Mouse (Mus musculus) erythroid progenitor cell, adult 5-6 weeks (primary cell): ENCODE data around the gene Hoga1. TPM values are rescaled to one million over a fixed set of nuclear protein-coding genes. Genes with fewer than 3 reads are reported as not detected.
"Not testable (repeated sequence)": the region's sequence is repeated elsewhere in the genome, so short reads cannot be mapped to it uniquely, and the experiment has no call there.

Experiments
- ATAC-seq: replicated peaks from 2 replicates; pipeline ENCODE4 v1.8.0; 2016; ENCODE audit warnings: moderate number of reproducible peaks, mild to moderate bottlenecking, moderate TSS enrichment, inconsistent platforms; ENCODE audit not compliant: poor library complexity, low FRiP score, severe bottlenecking
- total RNA-seq, 2 experiments: library from RNA; stranded (forward) in 1 of 2; stranded (reverse) in 1 of 2; fragments of 150-400 nt in 1 of 2; fragments of 186-747, 209-891 nt in 1 of 2; gene quantifications; 2 replicates each; pipeline versions ENCODE4 v1.2.3 to v1.2.4; 2015 to 2017; ENCODE audit warnings: low replicate concordance in 2 of 2

Hoga1 gene
- total RNA-seq, 2 experiments from 2014 or later, result not detected

GRCm38 (mm10) chr19:42058426-42058825 lies 13.0 kb downstream of the Hoga1 start:
- no peak for ATAC-seq

DNA sequence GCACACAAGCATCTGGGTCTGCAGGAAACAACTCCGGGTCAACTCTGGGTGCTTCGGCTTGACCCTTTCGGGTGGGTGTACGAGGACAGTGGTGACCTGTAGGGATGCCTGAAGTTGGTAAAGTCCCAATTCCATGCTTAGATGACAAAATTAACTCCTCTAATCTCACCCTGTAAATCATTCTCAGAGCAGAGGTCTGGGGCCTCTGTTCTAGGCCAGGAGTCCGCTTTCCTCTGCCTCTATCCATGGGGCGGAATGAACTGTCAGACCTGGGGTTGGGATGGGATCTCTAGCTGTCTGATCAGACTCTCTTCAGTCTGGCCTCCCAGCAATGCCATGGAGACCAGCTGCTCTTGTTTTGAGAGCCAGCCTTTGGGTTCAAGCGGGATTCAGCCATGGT lies 16.0 kb downstream of the Hoga1 start:
- ATAC-seq, result no peak

GRCm38 (mm10) chr19:42068441-42069240 lies 23.2 kb downstream of the Hoga1 start:
- no peak for ATAC-seq

DNA sequence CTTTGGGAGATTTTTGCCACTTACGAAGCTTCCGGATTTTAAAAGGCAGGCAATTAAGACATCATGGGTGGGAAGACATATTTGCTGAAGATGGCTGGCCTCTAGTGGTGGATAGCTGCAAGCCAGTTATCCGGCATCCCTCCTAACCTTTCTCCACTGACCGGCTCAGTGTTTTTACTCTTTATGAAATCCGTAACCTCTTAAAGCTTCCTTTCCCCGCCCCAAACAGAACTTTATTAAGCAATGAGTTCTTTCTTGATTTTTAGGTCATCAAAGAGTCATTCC lies 23.8 kb downstream of the Hoga1 start:
- ATAC-seq, result no peak

DNA sequence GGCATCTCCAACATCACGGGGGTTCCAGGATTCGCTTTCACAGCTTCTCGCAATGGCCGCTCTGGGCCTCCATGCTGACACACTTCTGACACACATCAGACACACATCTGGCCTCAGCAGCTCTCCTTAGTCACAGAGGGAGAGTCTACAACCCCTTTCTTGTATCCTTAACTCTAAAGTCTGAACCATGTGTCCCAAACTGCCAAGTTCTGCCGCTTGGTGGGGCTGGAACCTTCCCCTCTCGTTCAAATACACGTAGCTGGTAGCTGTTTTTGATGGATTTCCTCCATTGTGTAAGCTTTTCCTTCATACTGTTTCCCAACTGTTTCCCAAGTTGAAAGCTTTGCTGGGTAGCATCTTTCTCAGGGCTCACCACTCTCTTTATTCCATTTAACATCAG lies 25.8 kb downstream of the Hoga1 start:
- no peak for ATAC-seq

GRCm38 (mm10) chr19:42071886-42072608 lies 26.6 kb downstream of the Hoga1 start:
- no peak for ATAC-seq

GRCm38 (mm10) chr19:42072802-42073201 lies 27.4 kb downstream of the Hoga1 start:
- ATAC-seq, result no peak

DNA sequence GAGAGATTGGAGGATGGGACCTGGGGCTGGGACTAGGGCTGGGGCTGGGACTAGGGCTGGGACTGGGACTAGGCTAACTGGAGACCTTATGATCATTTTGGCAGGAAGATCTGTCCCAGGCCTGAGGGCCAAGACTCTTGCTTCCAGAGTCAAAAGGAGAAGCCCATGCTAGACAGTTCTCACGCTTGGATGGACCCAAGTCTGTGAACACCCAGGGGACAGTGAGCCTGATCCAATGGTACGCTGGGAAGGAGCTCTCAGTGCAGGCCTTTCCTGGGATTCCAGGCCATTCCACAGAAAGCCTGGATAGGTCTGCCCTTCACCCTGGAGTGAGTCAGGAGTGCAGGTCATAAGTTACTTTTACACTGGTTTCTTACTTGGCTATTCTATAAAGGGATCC lies 29.6 kb downstream of the Hoga1 start:
- no peak for ATAC-seq

- ATAC-seq, result no peak
Measured at GRCm38 (mm10) chr19:42075992-42076391, 30.6 kb downstream of the Hoga1 start.

DNA sequence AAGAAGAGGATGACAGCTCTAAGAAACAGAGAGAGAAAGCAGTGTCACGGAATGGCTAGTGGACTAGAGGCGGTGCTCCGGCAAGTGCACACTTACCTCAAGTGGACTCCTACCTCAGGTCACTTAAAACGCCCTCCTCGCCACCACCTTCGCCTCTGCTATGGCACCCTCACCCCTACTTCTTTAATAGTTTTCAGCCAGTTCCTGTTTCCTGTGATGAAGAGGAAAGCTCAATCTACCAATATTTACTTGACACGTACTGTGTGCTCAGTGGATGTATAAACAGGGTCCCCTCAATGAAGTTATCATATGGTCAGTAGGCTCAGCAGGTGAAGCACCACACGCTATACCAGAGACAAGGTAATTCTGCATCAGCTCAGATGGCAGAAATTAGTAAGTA lies 33.2 kb downstream of the Hoga1 start:
- no peak for ATAC-seq

GRCm38 (mm10) chr19:42079006-42079405 lies 33.6 kb downstream of the Hoga1 start:
- ATAC-seq, result no peak

DNA sequence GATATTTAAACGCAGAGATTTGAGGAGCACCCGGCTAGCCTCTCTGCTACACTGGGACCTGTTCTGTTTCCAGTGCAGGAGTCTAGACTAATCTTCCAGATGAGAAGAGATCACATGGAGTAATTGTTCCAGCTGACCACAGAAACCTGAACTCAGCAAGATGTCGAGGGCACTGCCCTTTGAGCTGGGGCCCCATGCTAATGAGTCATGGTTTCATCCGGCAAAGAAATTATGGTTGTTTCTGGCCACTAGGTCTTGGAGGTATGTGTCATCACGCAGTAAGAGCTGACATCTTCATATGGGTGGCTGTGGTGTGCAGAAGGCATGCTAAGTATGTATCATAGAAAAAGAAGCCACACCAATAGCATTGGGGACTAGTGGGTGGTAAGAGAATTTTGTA lies 34.5 kb downstream of the Hoga1 start:
- ATAC-seq, result no peak

GRCm38 (mm10) chr19:42080469-42080868 lies 35.1 kb downstream of the Hoga1 start:
- ATAC-seq, result no peak

DNA sequence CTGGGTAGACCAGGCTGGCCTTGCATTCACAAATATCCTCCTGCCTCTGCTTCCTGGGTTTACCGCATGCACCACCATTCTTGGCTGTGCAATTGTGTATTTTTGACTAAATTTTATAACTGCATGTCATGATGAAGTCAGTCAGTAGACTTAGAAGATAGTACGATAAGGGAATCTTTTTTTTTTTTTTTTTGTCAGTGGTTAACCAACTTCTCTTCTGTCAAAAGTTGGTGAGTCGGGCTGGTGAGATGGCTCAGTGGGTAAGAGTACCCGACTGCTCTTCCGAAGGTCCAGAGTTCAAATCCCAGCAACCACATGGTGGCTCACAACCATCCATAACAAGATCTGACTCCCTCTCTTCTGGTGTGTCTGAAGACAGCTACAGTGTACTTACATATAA lies 36.2 kb downstream of the Hoga1 start:
- ATAC-seq, result not testable (repeated sequence)

DNA sequence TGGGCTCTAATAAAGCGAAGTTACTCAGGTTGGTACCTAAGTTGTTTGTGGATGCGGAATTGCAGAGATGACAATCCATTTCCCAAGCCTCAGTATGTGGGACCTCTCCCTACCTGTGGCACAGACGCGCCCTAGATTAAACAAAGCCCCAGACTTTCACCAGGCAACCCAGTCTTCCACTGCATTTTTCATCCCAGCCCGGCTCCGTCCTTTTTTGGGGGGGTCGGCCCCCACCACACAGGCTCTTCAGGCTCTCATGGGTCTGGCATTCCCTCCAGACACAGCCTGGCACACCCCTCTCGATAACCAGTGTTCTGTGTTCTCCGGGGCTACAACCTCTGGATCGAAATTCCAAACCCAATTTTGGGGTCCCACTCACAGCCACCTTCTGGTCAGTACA lies 40.3 kb downstream of the Hoga1 start:
- no peak for ATAC-seq

DNA sequence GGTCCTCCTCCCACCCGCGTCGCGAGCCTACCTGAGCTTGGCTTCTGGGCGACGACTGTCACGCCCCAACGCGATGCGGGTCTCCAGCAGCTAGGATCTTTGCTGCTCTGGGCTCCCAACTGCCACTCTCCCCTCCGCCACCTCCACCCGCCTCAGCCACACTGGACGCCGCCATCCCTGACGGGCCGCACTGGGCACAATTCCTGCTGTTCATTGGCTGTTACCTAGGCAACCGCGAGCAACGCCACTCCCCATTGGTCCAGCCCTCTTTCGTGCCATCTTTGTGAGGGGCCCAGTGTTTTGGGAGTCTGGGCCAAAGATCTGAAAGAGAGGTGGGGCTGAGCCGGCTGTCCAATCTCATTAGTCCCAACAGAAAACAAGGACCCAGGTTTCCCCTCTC lies 40.8 kb downstream of the Hoga1 start, which contains the start of gene Morn4:
Gene Morn4, minus strand, starts transcription at position 192 of the 400 bp plus-strand sequence.
- ATAC-seq, result no peak

DNA sequence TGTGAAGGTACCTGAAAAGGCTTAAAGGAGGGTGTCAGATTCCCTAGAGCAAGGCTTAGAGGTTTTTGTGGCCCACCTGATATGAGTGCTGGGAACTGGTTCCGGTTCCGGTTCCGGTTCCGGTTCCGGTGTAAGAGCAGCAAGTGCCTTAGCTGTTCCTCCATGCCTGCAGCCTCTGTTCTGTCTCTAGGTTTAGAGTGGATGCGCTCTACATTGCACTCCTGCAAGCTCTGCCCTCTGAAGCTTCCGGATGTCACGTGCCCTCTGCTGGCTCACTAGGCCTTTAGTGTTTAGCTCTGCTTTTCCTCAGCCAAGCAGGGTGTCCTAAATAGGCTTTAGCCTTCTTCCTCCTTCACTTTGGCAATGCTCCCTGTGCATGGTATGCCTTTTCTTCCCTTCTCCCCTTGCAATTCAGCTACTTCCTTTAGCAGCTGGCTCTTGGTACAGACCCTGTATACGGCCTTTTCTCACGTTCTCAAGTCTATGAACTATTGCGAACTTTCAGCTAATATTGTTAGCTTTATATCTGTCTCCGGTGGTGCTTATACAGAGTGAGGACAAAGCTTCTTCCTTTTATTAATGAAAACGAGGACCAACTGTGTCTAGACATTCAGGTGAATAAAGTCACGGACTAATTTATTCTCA lies 43.8 kb downstream of the Hoga1 start:
- peak; percentile 50 for ATAC-seq

GRCm38 (mm10) chr19:42089748-42090595 lies 44.6 kb downstream of the Hoga1 start, which contains the start of gene Pi4k2a:
Gene Pi4k2a (plus strand): TSS chr19:42090470.
- peak; percentile 98 for ATAC-seq

- ATAC-seq, result peak; percentile 3; the same call in 1 of the 2 replicates
Measured at GRCm38 (mm10) chr19:42090637-42091141, 45.3 kb downstream of the Hoga1 start.

- ATAC-seq, result no peak
Measured at GRCm38 (mm10) chr19:42099406-42099805, 54.0 kb downstream of the Hoga1 start.
